Mouse (Mus musculus) kidney, adult 2 months (tissue): ENCODE data around the gene Fbxl17.

ENCODE experiments used
- CTCF ChIP-seq: fragments of 200-500 bp; conservative IDR thresholded peaks from 2 replicates; pipeline ENCODE4 v1.5.1; 2011; ENCODE audit warnings: low read depth, mild to moderate bottlenecking, control low read depth, low read length, moderate library complexity, mixed read lengths; ENCODE audit not compliant: insufficient read depth, insufficient read length
- POLR2A ChIP-seq: fragments of 200-500 bp; IDR thresholded peaks from one replicate; pipeline ENCODE4 v1.6.1; 2011; ENCODE audit warnings: low read depth, low read length, control low read depth

DNA sequence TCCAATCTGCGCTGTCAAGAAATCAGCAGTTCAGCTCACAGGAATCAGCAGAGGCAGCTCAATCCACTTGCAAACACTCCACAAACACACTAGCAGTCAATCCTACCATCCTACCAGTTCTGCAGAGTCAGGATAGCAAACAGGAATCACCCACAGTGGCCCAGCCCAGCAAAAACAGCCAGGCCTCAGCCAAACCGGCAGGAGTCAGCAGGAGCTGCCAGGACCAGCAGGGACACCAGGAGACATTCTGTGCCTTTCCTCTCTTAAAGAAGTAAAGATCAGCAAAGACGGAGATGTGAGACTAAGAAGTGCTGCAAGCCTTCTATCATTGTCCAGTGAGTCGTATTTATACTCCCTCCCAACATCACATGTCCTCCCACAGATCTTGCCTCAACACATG, 196.0 kb downstream of the Fbxl17 start:
- no peak for TF ChIP-seq POLR2A
- no peak for TF ChIP-seq CTCF
